Mouse (Mus musculus): ENCODE measurements around the gene Dbi.

- TF ChIP-seq CTCF (IDR thresholded peaks at IDR 0.05; ENCODE audit: control insufficient read depth, insufficient read depth, insufficient read length), result no peak
- no peak for TF ChIP-seq FOSL1 (IDR thresholded peaks at IDR 0.05; ENCODE audit: insufficient read depth, low read length, poor library complexity, severe bottlenecking)
- TF ChIP-seq MYOD1 (IDR thresholded peaks at IDR 0.05; ENCODE audit: control insufficient read depth, insufficient read length, low read depth), result no peak
Observed at GRCm38 (mm10) chr1:120146994-120147393, 26.1 kb upstream of the Dbi start.

Measured in C2C12 (cell line).